Mouse (Mus musculus): ENCODE measurements around the gene Htr2b. TPM values are rescaled to one million over a fixed set of nuclear protein-coding genes. Genes with fewer than 3 reads are reported as not detected.
A peak's percentile ranks its signal among the peaks of the same experiment; 100 is the strongest.

The Htr2b gene
- total RNA-seq (2021): under 1 TPM; 0.50 to 0.61 TPM
- polyA plus RNA-seq (2012; rRNA removed): 0.53 and 0.62 TPM in 2 replicates
- long read RNA-seq: 0 reads

- intact Hi-C loops (cut with DNase I): no loop called here
- WGBS: 26% methylated on average over 6 of the region's 6 CpGs
- Histone ChIP-seq H3K36me3 (ENCODE audit: control insufficient read depth, insufficient read depth, low read length) (peaks cover 8% of the 10 kb centered on the region), H3K9ac (ENCODE audit: low read depth, low read length) (no peak within 1 kb of the TSS), H3K27ac (no peak within 1 kb of the TSS; the same call in 1 of the 2 replicates), H3K79me2 (replicated peaks; ENCODE audit: control insufficient read depth, insufficient read depth, low read length) (no peaks in the 10 kb centered on the region; the same call in 1 of the 2 replicates), H3K27me3 (ENCODE audit: control insufficient read depth, insufficient read depth, low read length) (no peaks in the 10 kb centered on the region), H3K4me3 (no peak within 1 kb of the TSS), H3K4me1 (ENCODE audit: control insufficient read depth, insufficient read depth, low read length) (peaks cover 4% of the 10 kb centered on the region; the same call in 1 of the 2 replicates)
- peak; percentile 44 to 52 for DNase-seq
- peak; percentile 47 for TF ChIP-seq CTCF (IDR thresholded peaks at IDR 0.05)
- 0 out of 2 replicates have a peak, but pooled peaks have one; percentile 33 for TF ChIP-seq EP300 (IDR thresholded peaks at IDR 0.05; ENCODE audit: insufficient read depth, low read depth, low read length)
- TF ChIP-seq POLR2A (IDR thresholded peaks at IDR 0.05; ENCODE audit: insufficient read depth, low read depth, low read length): no peak
These were observed at the start of gene Htr2b for GRCm38 (mm10) chr1:86111779-86112178. Htr2b (minus strand) TSS chr1:86111970.

- H3K79me2 ChIP-seq (replicated peaks; ENCODE audit: control insufficient read depth, insufficient read depth, low read length): no peaks in the 10 kb centered on the region
- WGBS: 65% methylated on average over 5 of the region's 5 CpGs
- H3K9ac ChIP-seq (ENCODE audit: low read depth, low read length): no peak overlapping the region
- TF ChIP-seq POLR2A (IDR thresholded peaks at IDR 0.05; ENCODE audit: insufficient read depth, low read depth, low read length) (no peak), CTCF (IDR thresholded peaks at IDR 0.05) (no peak)
- H3K4me3 ChIP-seq: no peak overlapping the region
- no peaks in the 10 kb centered on the region for H3K4me1 ChIP-seq (ENCODE audit: control insufficient read depth, insufficient read depth, low read length)
- DNase-seq: no peak
- H3K27me3 ChIP-seq (ENCODE audit: control insufficient read depth, insufficient read depth, low read length): no peaks in the 10 kb centered on the region
- no peak overlapping the region for H3K27ac ChIP-seq
- intact Hi-C loops (cut with DNase I): no loop called here
- H3K36me3 ChIP-seq (ENCODE audit: control insufficient read depth, insufficient read depth, low read length): no peaks in the 10 kb centered on the region
These were observed 49.3 kb upstream of the Htr2b start for GRCm38 (mm10) chr1:86161061-86161460.

- H3K4me1 ChIP-seq (ENCODE audit: control insufficient read depth, insufficient read depth, low read length): no peaks in the 10 kb centered on the region
- no peaks in the 10 kb centered on the region for H3K36me3 ChIP-seq (ENCODE audit: control insufficient read depth, insufficient read depth, low read length)
- no peak for DNase-seq
- intact Hi-C loops (cut with DNase I): no loop called here
- no peak overlapping the region for H3K4me3 ChIP-seq
- TF ChIP-seq CTCF (IDR thresholded peaks at IDR 0.05) (no peak), EP300 (IDR thresholded peaks at IDR 0.05; ENCODE audit: insufficient read depth, low read depth, low read length) (no peak), POLR2A (IDR thresholded peaks at IDR 0.05; ENCODE audit: insufficient read depth, low read depth, low read length) (no peak)
- H3K79me2 ChIP-seq (replicated peaks; ENCODE audit: control insufficient read depth, insufficient read depth, low read length): no peaks in the 10 kb centered on the region
- no peak overlapping the region for H3K27ac ChIP-seq
- H3K27me3 ChIP-seq (ENCODE audit: control insufficient read depth, insufficient read depth, low read length): no peaks in the 10 kb centered on the region
- 97% methylated on average over 5 of the region's 5 CpGs for WGBS
- no peak overlapping the region for H3K9ac ChIP-seq (ENCODE audit: low read depth, low read length)
These were observed 48.7 kb upstream of the Htr2b start for GRCm38 (mm10) chr1:86160479-86160878.

GRCm38 (mm10) chr1:86160059-86160458, 48.3 kb upstream of the Htr2b start:
- H3K4me1 ChIP-seq (ENCODE audit: control insufficient read depth, insufficient read depth, low read length): peaks cover 1% of the 10 kb centered on the region; the same call in 1 of the 2 replicates
- H3K79me2 ChIP-seq (replicated peaks; ENCODE audit: control insufficient read depth, insufficient read depth, low read length): no peaks in the 10 kb centered on the region
- H3K9ac ChIP-seq (ENCODE audit: low read depth, low read length): no peak overlapping the region
- H3K36me3 ChIP-seq (ENCODE audit: control insufficient read depth, insufficient read depth, low read length): no peaks in the 10 kb centered on the region
- H3K27me3 ChIP-seq (ENCODE audit: control insufficient read depth, insufficient read depth, low read length): no peaks in the 10 kb centered on the region
- 92% methylated on average over 6 of the region's 6 CpGs for WGBS
- intact Hi-C loops (cut with DNase I): no loop called here
- H3K27ac ChIP-seq: no peak overlapping the region
- TF ChIP-seq EP300 (IDR thresholded peaks at IDR 0.05; ENCODE audit: insufficient read depth, low read depth, low read length) (no peak), POLR2A (IDR thresholded peaks at IDR 0.05; ENCODE audit: insufficient read depth, low read depth, low read length) (no peak), CTCF (IDR thresholded peaks at IDR 0.05) (no peak)
- no peak overlapping the region for H3K4me3 ChIP-seq
- no peak for DNase-seq

GRCm38 (mm10) chr1:86156595-86156994, 44.8 kb upstream of the Htr2b start:
- no peak overlapping the region for H3K4me3 ChIP-seq
- H3K36me3 ChIP-seq (ENCODE audit: control insufficient read depth, insufficient read depth, low read length): no peaks in the 10 kb centered on the region
- H3K79me2 ChIP-seq (replicated peaks; ENCODE audit: control insufficient read depth, insufficient read depth, low read length): no peaks in the 10 kb centered on the region
- TF ChIP-seq CTCF (IDR thresholded peaks at IDR 0.05): no peak
- TF ChIP-seq POLR2A (IDR thresholded peaks at IDR 0.05; ENCODE audit: insufficient read depth, low read depth, low read length): no peak
- no peak for TF ChIP-seq EP300 (IDR thresholded peaks at IDR 0.05; ENCODE audit: insufficient read depth, low read depth, low read length)
- no peak overlapping the region for H3K9ac ChIP-seq (ENCODE audit: low read depth, low read length)
- intact Hi-C loops (cut with DNase I): no loop called here
- H3K27me3 ChIP-seq (ENCODE audit: control insufficient read depth, insufficient read depth, low read length): no peaks in the 10 kb centered on the region
- H3K27ac ChIP-seq: no peak overlapping the region
- DNase-seq: no peak
- peaks cover 3% of the 10 kb centered on the region; the same call in 1 of the 2 replicates for H3K4me1 ChIP-seq (ENCODE audit: control insufficient read depth, insufficient read depth, low read length)
- WGBS: 81% methylated on average over 6 of the region's 6 CpGs

- Histone ChIP-seq H3K9ac (ENCODE audit: low read depth, low read length) (no peak overlapping the region), H3K27ac (no peak overlapping the region), H3K79me2 (replicated peaks; ENCODE audit: control insufficient read depth, insufficient read depth, low read length) (no peaks in the 10 kb centered on the region), H3K4me3 (no peak overlapping the region), H3K4me1 (ENCODE audit: control insufficient read depth, insufficient read depth, low read length) (peaks cover 3% of the 10 kb centered on the region; the same call in 1 of the 2 replicates), H3K36me3 (ENCODE audit: control insufficient read depth, insufficient read depth, low read length) (no peaks in the 10 kb centered on the region), H3K27me3 (ENCODE audit: control insufficient read depth, insufficient read depth, low read length) (no peaks in the 10 kb centered on the region)
- no peak for DNase-seq
- TF ChIP-seq EP300 (IDR thresholded peaks at IDR 0.05; ENCODE audit: insufficient read depth, low read depth, low read length) (no peak), CTCF (IDR thresholded peaks at IDR 0.05) (no peak), POLR2A (IDR thresholded peaks at IDR 0.05; ENCODE audit: insufficient read depth, low read depth, low read length) (no peak)
- intact Hi-C loops (cut with DNase I): no loop called here
- 72% methylated on average over 3 of the region's 3 CpGs for WGBS
These were observed 44.3 kb upstream of the Htr2b start for GRCm38 (mm10) chr1:86156075-86156474.
